Mouse (Mus musculus): ENCODE data around the gene Slc9a3r2.
A peak's percentile ranks its signal among the peaks of the same experiment; 100 is the strongest.

Gene Slc9a3r2

GRCm38 (mm10) chr17:24636781-24637481 is 13.2 kb downstream of the Slc9a3r2 start:
- no peak for DNase-seq (ENCODE audit: low spot score in 2 of 2)

- no peak for DNase-seq (ENCODE audit: low spot score in 2 of 2)
These were observed 14.4 kb downstream of the Slc9a3r2 start for GRCm38 (mm10) chr17:24635694-24636093.

- no peak for DNase-seq (ENCODE audit: low spot score in 2 of 2)
These were observed 15.1 kb downstream of the Slc9a3r2 start for GRCm38 (mm10) chr17:24635024-24635423.

DNA sequence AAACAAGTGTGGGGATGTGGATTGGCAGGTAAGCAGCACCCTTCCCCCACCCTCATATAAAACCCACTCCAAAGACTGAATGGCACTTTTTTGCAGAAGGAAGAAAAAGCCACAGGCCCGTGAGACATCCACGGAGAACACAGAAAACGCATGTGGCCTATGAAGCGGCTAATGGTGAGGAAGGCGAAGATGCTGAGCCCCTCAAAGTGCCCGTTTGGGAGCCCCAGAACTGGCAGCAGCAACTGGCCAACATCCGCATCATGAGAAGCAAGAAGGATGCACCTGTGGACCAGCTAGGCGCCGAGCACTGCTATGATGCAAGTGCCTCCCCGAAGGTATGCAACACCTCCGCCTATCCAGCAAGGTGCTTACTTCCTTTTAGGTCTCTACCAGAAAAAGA is 16.3 kb downstream of the Slc9a3r2 start:
- no peak for DNase-seq (ENCODE audit: low spot score in 2 of 2)

GRCm38 (mm10) chr17:24632813-24633449 is 17.2 kb downstream of the Slc9a3r2 start:
- no peak for DNase-seq (ENCODE audit: low spot score in 2 of 2)

- DNase-seq (ENCODE audit: low spot score in 2 of 2): peak; percentile 62 to 75
These were observed 17.8 kb downstream of the Slc9a3r2 start, which contains the start of the genes Tsc2 and Nthl1 for GRCm38 (mm10) chr17:24632167-24632812. Gene Tsc2 (minus strand): TSS chr17:24632630. Gene Nthl1 (plus strand): TSS chr17:24632680.

DNA sequence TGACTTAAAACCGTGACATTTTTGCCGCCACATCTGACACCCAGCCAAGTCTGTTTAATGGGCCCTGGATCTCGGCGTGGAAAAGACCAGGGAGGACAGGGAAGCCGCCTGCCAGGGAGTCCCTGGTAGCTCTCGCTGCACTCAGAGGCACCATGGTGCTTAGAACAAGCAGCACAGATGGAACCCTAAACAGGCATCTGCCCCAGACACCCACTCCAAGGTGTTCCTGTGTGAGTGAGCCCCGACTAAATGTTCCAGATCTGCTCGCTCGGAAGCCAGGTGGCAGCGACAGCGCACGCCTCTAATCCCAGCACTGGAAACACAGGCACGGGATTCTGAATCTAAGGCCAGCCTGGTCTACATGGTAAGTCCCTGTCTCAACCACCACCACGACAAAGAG is 20.1 kb downstream of the Slc9a3r2 start:
- no peak for DNase-seq (ENCODE audit: low spot score in 2 of 2)

GRCm38 (mm10) chr17:24628646-24629045 is 21.5 kb downstream of the Slc9a3r2 start:
- peak; percentile 47 to 65 for DNase-seq (ENCODE audit: low spot score in 2 of 2)

DNA sequence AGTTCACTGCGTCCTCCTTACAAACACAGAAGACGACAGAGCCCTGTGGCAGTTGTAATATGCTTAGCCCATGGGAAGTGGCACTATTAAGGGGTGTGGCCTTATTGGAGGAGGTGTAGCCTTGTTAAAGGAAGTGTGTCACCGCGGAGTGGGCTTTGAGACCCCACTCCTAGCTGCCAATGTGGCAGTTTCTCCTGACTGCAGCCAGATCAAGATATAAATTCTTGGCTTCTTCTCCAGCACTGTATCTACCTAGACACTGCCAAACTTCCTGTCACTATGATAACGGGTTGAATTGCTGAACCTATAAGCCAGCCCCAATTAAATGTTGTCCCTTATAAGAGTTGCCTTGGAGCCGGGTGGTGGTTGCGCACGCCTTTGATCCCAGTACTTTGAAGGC is 24.7 kb downstream of the Slc9a3r2 start:
- no peak for DNase-seq (ENCODE audit: low spot score in 2 of 2)

DNA sequence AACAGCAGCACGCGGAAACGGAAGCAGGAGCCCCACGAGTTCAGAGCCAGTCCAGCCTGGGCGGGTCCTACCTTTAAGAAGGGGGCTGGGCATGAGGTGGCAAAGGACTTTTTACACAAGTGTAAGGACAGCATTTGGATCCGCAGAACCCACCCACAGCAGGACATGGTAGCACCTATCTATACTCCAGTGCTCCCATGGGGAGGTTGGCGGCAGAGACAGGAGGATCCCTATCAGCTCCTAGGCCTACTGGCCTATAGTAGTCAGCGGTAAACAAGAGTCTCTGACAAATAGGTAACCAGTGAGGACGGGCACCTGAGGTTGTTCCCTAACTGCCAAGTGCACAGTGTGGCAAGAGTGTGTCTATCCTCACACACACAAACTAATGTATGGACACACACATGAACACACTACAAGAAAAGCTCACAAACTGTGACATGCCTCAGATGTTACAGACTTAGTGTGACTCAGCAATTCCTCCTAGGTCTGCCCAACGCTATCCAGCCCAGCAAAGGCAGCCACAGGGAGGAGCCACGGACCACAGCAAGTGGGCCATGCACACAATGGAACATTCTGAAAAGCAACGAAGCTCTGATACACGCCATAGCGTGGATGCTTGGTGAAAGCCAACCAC is 32.4 kb downstream of the Slc9a3r2 start:
- no peak for DNase-seq (ENCODE audit: low spot score in 2 of 2)

GRCm38 (mm10) chr17:24610711-24611110 is 39.4 kb downstream of the Slc9a3r2 start:
- no peak for DNase-seq (ENCODE audit: low spot score in 2 of 2)

- no peak for DNase-seq (ENCODE audit: low spot score in 2 of 2)
These were observed 41.3 kb downstream of the Slc9a3r2 start for GRCm38 (mm10) chr17:24608874-24609273.

DNA sequence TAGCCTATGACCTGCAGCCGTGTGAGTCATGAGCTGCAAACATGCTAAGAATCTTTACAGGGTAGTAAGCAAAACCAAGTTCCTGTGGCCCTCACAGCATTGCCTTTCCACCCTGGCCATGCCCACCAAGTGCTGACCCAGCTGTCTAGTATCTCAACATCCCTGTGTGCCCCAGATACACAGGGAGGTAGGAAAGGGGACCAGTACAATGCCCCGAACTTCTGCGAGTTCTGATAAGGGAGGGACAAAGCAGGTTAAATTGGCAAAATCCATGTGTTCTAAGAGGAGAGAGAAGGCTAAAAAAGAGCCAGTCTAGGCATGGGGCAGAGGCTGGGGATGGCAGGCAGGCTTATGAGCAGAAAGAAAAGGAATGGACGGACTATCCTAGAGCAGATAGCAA is 41.8 kb downstream of the Slc9a3r2 start:
- no peak for DNase-seq (ENCODE audit: low spot score in 2 of 2)

GRCm38 (mm10) chr17:24604557-24604956 is 45.6 kb downstream of the Slc9a3r2 start:
- DNase-seq (ENCODE audit: low spot score in 2 of 2): no peak

- no peak for DNase-seq (ENCODE audit: low spot score in 2 of 2)
These were observed 46.2 kb downstream of the Slc9a3r2 start for GRCm38 (mm10) chr17:24603961-24604360.

DNA sequence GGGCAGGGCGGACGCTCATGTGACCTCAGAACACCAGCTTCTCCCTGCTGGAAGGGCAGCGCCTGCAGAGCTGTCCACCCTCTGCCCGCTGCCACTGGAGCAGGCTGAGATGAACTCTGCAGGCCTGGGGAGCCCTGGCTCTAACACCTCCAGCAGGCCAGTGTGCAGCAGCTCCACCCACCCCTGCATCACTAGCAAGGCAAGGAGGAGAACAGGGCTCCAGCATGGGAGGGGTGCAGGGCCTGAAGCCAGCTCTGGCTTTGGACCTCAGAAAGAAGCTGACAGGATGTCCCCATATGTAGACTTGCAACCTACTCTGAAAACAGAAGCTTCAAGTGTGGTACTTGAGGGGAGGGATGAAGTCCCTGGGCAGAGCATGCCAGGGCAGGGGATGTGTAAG is 49.6 kb downstream of the Slc9a3r2 start:
- no peak for DNase-seq (ENCODE audit: low spot score in 2 of 2)

GRCm38 (mm10) chr17:24597989-24598388 is 52.1 kb downstream of the Slc9a3r2 start:
- DNase-seq (ENCODE audit: low spot score in 2 of 2): no peak

- DNase-seq (ENCODE audit: low spot score in 2 of 2): no peak
These were observed 53.5 kb downstream of the Slc9a3r2 start for GRCm38 (mm10) chr17:24596471-24597183.

- DNase-seq (ENCODE audit: low spot score in 2 of 2): no peak
These were observed 54.1 kb downstream of the Slc9a3r2 start for GRCm38 (mm10) chr17:24596073-24596466.

DNA sequence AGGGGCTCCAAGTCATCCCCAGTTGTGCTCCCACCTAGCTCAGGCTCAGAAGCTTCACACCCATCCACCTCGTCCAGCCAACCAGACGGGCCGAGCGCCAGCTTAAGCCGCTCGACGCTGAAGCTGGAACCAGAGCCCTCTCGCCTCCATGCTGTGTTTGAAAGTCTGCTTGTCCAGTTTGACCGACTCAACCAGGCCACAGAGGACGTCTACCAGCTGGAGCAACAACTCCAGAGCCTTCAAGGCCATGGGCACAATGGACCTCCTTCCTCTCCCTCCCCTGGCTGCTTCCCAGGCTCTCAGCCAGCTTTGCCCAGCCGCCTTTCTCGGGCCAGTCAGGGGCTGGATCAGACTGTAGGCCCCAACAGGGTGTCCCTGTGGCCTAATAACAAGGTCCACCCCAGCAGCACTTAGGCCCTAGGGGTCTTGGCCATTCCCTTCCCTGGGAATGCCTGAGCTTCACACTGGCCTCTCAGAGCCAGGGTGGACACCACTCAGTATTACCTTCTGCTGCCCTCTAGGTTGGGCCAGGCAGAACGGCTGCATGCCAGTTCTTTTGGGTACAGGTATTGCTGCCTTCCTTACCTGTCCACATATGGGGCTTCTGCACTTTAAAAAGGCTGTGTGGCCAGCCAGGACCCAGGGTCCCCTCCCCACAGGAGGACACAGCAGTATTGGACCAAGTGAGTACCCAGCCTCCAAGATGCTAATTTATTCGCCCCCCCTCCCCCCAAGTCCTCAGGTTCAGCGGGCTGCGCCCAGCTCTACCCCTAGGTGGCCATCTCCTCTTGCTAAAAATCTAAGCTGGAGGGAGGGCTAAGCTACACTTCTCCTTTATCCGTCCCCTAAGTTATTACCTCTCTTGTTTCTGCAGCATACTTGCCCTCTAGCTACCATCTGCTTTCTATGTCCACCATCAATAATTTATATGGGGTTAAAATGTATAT is 54.7 kb downstream of the Slc9a3r2 start:
- DNase-seq (ENCODE audit: low spot score in 2 of 2): no peak
